Mouse (Mus musculus): Measurements from ENCODE around the gene Irx1. TPM values are rescaled to one million over a fixed set of nuclear protein-coding genes. Genes with fewer than 3 reads are reported as not detected.

Irx1 gene
- total RNA-seq, 1 experiment: 5.5 TPM

- peaks cover 0 to 3% of the 10 kb centered on the region in 2 experiments; a peak in 1 of 4 replicates for H3K4me1 ChIP-seq (ENCODE audit: control insufficient read depth in 2 of 2, insufficient read depth in 2 of 2, low read length in 2 of 2, poor library complexity in 1 of 2)
- in situ Hi-C loops (cut with MboI; ENCODE audit: low sequenced_read_pairs in 2 of 2, unreplicated experiment in 2 of 2): loop anchor here (5.0 to 25.0 kb wide), 3 partner anchors 665 to 1303 kb away; partner anchors contain the start of genes Irx4 (in 2 of the 2) and Irx2 (in 1 of the 2)
- no peak for DNase-seq (ENCODE audit: low read depth, low spot score)
Measured at GRCm38 (mm10) chr13:71961891-71962660, 1.4 kb downstream of the Irx1 start.

GRCm38 (mm10) chr13:71960846-71961735 is 2.4 kb downstream of the Irx1 start:
- in situ Hi-C loops (cut with MboI; ENCODE audit: low sequenced_read_pairs in 2 of 2, unreplicated experiment in 2 of 2): loop anchor here (5.0 to 25.0 kb wide), 3 partner anchors 666 to 1304 kb away; partner anchors contain the start of genes Irx4 (in 2 of the 2) and Irx2 (in 1 of the 2)
- H3K36me3 ChIP-seq (ENCODE audit: control insufficient read depth, insufficient read depth, low read length, poor library complexity, severe bottlenecking): no peaks in the 10 kb centered on the region
- H3K9me3 ChIP-seq (ENCODE audit: control insufficient read depth, insufficient read depth, low read depth, low read length): no peaks in the 10 kb centered on the region
- no peak for DNase-seq (ENCODE audit: low read depth, low spot score)
- no peak overlapping the region for H3K4me3 ChIP-seq (ENCODE audit: insufficient read depth in 1 of 2, low read depth in 1 of 2, low read length in 2 of 2, poor library complexity in 1 of 2, severe bottlenecking in 1 of 2)
- no peak overlapping the region for H3K27ac ChIP-seq (ENCODE audit: insufficient read depth, low read depth, low read length, poor library complexity, severe bottlenecking)
- TF ChIP-seq ZC3H11A (IDR thresholded peaks at IDR 0.05; ENCODE audit: borderline replicate concordance, low read depth, low read length): no peak
- TF ChIP-seq HCFC1 (IDR thresholded peaks at IDR 0.05; ENCODE audit: borderline replicate concordance, insufficient read depth, low read length): no peak
- TF ChIP-seq CHD2 (IDR thresholded peaks at IDR 0.05; ENCODE audit: low read depth, low read length): no peak
- no peak for TF ChIP-seq ZNF384 (IDR thresholded peaks at IDR 0.05; ENCODE audit: low read depth, low read length)
- TF ChIP-seq MAFK (IDR thresholded peaks at IDR 0.05; ENCODE audit: insufficient read depth, low read depth, low read length): no peak
- H3K4me1 ChIP-seq (ENCODE audit: control insufficient read depth in 2 of 2, insufficient read depth in 2 of 2, low read length in 2 of 2, poor library complexity in 1 of 2): peaks cover 0 to 3% of the 10 kb centered on the region in 2 experiments; a peak in 1 of 4 replicates
- H3K9ac ChIP-seq (ENCODE audit: insufficient read depth, low read depth, low read length, poor library complexity, severe bottlenecking): no peak overlapping the region

More at GRCm38 (mm10) chr13:71961891-71962660, 1.4 kb downstream of the Irx1 start:
- Histone ChIP-seq H3K9me3 (ENCODE audit: control insufficient read depth, insufficient read depth, low read depth, low read length) (no peaks in the 10 kb centered on the region), H3K36me3 (ENCODE audit: control insufficient read depth, insufficient read depth, low read length, poor library complexity, severe bottlenecking) (no peaks in the 10 kb centered on the region), H3K27ac (ENCODE audit: insufficient read depth, low read depth, low read length, poor library complexity, severe bottlenecking) (no peak overlapping the region), H3K9ac (ENCODE audit: insufficient read depth, low read depth, low read length, poor library complexity, severe bottlenecking) (no peak overlapping the region), H3K4me3 (ENCODE audit: insufficient read depth in 1 of 2, low read depth in 1 of 2, low read length in 2 of 2, poor library complexity in 1 of 2, severe bottlenecking in 1 of 2) (no peak overlapping the region)
- TF ChIP-seq ZC3H11A (IDR thresholded peaks at IDR 0.05; ENCODE audit: borderline replicate concordance, low read depth, low read length) (no peak), ZNF384 (IDR thresholded peaks at IDR 0.05; ENCODE audit: low read depth, low read length) (no peak), HCFC1 (IDR thresholded peaks at IDR 0.05; ENCODE audit: borderline replicate concordance, insufficient read depth, low read length) (no peak), CHD2 (IDR thresholded peaks at IDR 0.05; ENCODE audit: low read depth, low read length) (no peak), MAFK (IDR thresholded peaks at IDR 0.05; ENCODE audit: insufficient read depth, low read depth, low read length) (no peak)

DNA sequence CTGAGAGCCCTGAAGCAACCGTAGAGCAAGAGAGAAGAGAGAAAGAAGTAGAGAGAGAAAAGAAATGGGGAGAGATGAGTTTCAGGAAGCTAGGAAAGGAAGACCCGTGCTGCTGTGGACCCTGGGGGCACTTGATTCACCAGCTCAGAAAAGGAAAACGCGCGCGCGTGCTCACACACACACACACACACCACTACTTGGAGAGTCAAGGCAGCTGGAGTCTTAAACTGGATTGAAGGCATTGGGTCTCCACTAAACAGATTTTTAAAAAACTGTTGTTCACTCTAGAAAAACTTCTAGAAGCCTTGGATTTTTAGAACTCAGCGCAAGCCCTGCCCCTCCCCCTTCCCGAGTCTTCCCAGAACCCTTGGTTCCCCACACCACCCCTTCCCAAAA is 3.2 kb downstream of the Irx1 start:
- Histone ChIP-seq H3K9ac (ENCODE audit: insufficient read depth, low read depth, low read length, poor library complexity, severe bottlenecking) (no peak overlapping the region), H3K4me1 (ENCODE audit: control insufficient read depth in 2 of 2, insufficient read depth in 2 of 2, low read length in 2 of 2, poor library complexity in 1 of 2) (peaks cover 0 to 3% of the 10 kb centered on the region in 2 experiments; a peak in 1 of 4 replicates), H3K9me3 (ENCODE audit: control insufficient read depth, insufficient read depth, low read depth, low read length) (no peaks in the 10 kb centered on the region), H3K36me3 (ENCODE audit: control insufficient read depth, insufficient read depth, low read length, poor library complexity, severe bottlenecking) (no peaks in the 10 kb centered on the region), H3K27ac (ENCODE audit: insufficient read depth, low read depth, low read length, poor library complexity, severe bottlenecking) (no peak overlapping the region), H3K4me3 (ENCODE audit: insufficient read depth in 1 of 2, low read depth in 1 of 2, low read length in 2 of 2, poor library complexity in 1 of 2, severe bottlenecking in 1 of 2) (no peak overlapping the region)
- in situ Hi-C loops (cut with MboI; ENCODE audit: low sequenced_read_pairs in 2 of 2, unreplicated experiment in 2 of 2): loop anchor here (5.0 to 25.0 kb wide), 3 partner anchors 667 to 1305 kb away; partner anchors contain the start of genes Irx4 (in 2 of the 2) and Irx2 (in 1 of the 2)
- DNase-seq (ENCODE audit: low read depth, low spot score): no peak
- no peak for TF ChIP-seq ZC3H11A (IDR thresholded peaks at IDR 0.05; ENCODE audit: borderline replicate concordance, low read depth, low read length)
- no peak for TF ChIP-seq ZNF384 (IDR thresholded peaks at IDR 0.05; ENCODE audit: low read depth, low read length)
- no peak for TF ChIP-seq HCFC1 (IDR thresholded peaks at IDR 0.05; ENCODE audit: borderline replicate concordance, insufficient read depth, low read length)
- TF ChIP-seq MAFK (IDR thresholded peaks at IDR 0.05; ENCODE audit: insufficient read depth, low read depth, low read length): no peak
- TF ChIP-seq CHD2 (IDR thresholded peaks at IDR 0.05; ENCODE audit: low read depth, low read length): no peak

All from ES-E14 (cell line).